Mouse (Mus musculus): Measurements from ENCODE around the gene Lag3. TPM values are rescaled to one million over a fixed set of nuclear protein-coding genes. Genes with fewer than 3 reads are reported as not detected.

Lag3 gene
- polyA plus RNA-seq (2014; fragmentation: Illumina TruSeq; extraction: RNeasy Lipid Tissue Mini Kit (QIAGEN cat#74804); ENCODE audit: insufficient read depth, low read depth, low replicate concordance) = 1.4 TPM

GRCm38 (mm10) chr6:124911533-124912218 is at the start of gene Lag3:
Gene Lag3, minus strand, starts transcription at chr6:124911705.

GRCm38 (mm10) chr6:124930754-124931524 is 19.4 kb upstream of the Lag3 start, which contains the start of gene Mlf2:
Gene Mlf2, plus strand, starts transcription at chr6:124931386.

GRCm38 (mm10) chr6:124919695-124920317 is 8.3 kb upstream of the Lag3 start, which contains the start of gene Ptms:
Gene Ptms, minus strand, starts transcription at chr6:124920103.

GRCm38 (mm10) chr6:124887986-124888385 is 23.5 kb downstream of the Lag3 start, which contains the start of gene Cd4:
Gene Cd4, minus strand, starts transcription at chr6:124888221.

GRCm38 (mm10) chr6:124863658-124864298 is 47.7 kb downstream of the Lag3 start, which contains the start of gene Gpr162:
Gene Gpr162, minus strand, starts transcription at chr6:124863983.

GRCm38 (mm10) chr6:124856916-124857839 is 54.3 kb downstream of the Lag3 start, which contains the start of gene P3h3:
Gene P3h3, minus strand, starts transcription at chr6:124857752.

Other genes with a start within 250 kb of the Lag3 start
- gene Lpcat3, start 248.7 kb downstream of the Lag3 start, polyA plus RNA-seq (2014; fragmentation: Illumina TruSeq; extraction: RNeasy Lipid Tissue Mini Kit (QIAGEN cat#74804); ENCODE audit: insufficient read depth, low read depth, low replicate concordance) = 29.1 TPM
- gene Emg1, start 199.5 kb downstream of the Lag3 start, polyA plus RNA-seq (2014; fragmentation: Illumina TruSeq; extraction: RNeasy Lipid Tissue Mini Kit (QIAGEN cat#74804); ENCODE audit: insufficient read depth, low read depth, low replicate concordance) = 102 TPM
- gene Phb2, start 199.4 kb downstream of the Lag3 start, polyA plus RNA-seq (2014; fragmentation: Illumina TruSeq; extraction: RNeasy Lipid Tissue Mini Kit (QIAGEN cat#74804); ENCODE audit: insufficient read depth, low read depth, low replicate concordance) = 92.0 TPM
- gene Ptpn6, start 173.0 kb downstream of the Lag3 start, polyA plus RNA-seq (2014; fragmentation: Illumina TruSeq; extraction: RNeasy Lipid Tissue Mini Kit (QIAGEN cat#74804); ENCODE audit: insufficient read depth, low read depth, low replicate concordance) = 42.2 TPM
- gene Grcc10, start 170.3 kb downstream of the Lag3 start, polyA plus RNA-seq (2014; fragmentation: Illumina TruSeq; extraction: RNeasy Lipid Tissue Mini Kit (QIAGEN cat#74804); ENCODE audit: insufficient read depth, low read depth, low replicate concordance) = 242 TPM
- gene Gm45234, start 155.7 kb downstream of the Lag3 start, polyA plus RNA-seq (2014; fragmentation: Illumina TruSeq; extraction: RNeasy Lipid Tissue Mini Kit (QIAGEN cat#74804); ENCODE audit: insufficient read depth, low read depth, low replicate concordance) = not detected
- 13.2 TPM for gene Atn1, start 155.2 kb downstream of the Lag3 start, polyA plus RNA-seq (2014; fragmentation: Illumina TruSeq; extraction: RNeasy Lipid Tissue Mini Kit (QIAGEN cat#74804); ENCODE audit: insufficient read depth, low read depth, low replicate concordance)
- gene Eno2, start 142.0 kb downstream of the Lag3 start, polyA plus RNA-seq (2014; fragmentation: Illumina TruSeq; extraction: RNeasy Lipid Tissue Mini Kit (QIAGEN cat#74804); ENCODE audit: insufficient read depth, low read depth, low replicate concordance) = 1.5 TPM
- gene Lrrc23, start 132.0 kb downstream of the Lag3 start, polyA plus RNA-seq (2014; fragmentation: Illumina TruSeq; extraction: RNeasy Lipid Tissue Mini Kit (QIAGEN cat#74804); ENCODE audit: insufficient read depth, low read depth, low replicate concordance) = 33.3 TPM
- 15.0 TPM for gene Spsb2, start 103.0 kb downstream of the Lag3 start, polyA plus RNA-seq (2014; fragmentation: Illumina TruSeq; extraction: RNeasy Lipid Tissue Mini Kit (QIAGEN cat#74804); ENCODE audit: insufficient read depth, low read depth, low replicate concordance)
- 125 TPM for gene Tpi1, start 97.4 kb downstream of the Lag3 start, polyA plus RNA-seq (2014; fragmentation: Illumina TruSeq; extraction: RNeasy Lipid Tissue Mini Kit (QIAGEN cat#74804); ENCODE audit: insufficient read depth, low read depth, low replicate concordance)
- gene Usp5, start 82.2 kb downstream of the Lag3 start, polyA plus RNA-seq (2014; fragmentation: Illumina TruSeq; extraction: RNeasy Lipid Tissue Mini Kit (QIAGEN cat#74804); ENCODE audit: insufficient read depth, low read depth, low replicate concordance) = 35.8 TPM
- 2.7 TPM for gene Cdca3, start 82.2 kb downstream of the Lag3 start, polyA plus RNA-seq (2014; fragmentation: Illumina TruSeq; extraction: RNeasy Lipid Tissue Mini Kit (QIAGEN cat#74804); ENCODE audit: insufficient read depth, low read depth, low replicate concordance)
- gene Gnb3, start 71.4 kb downstream of the Lag3 start, polyA plus RNA-seq (2014; fragmentation: Illumina TruSeq; extraction: RNeasy Lipid Tissue Mini Kit (QIAGEN cat#74804); ENCODE audit: insufficient read depth, low read depth, low replicate concordance) = not detected
- 16.9 TPM for gene P3h3, start 54.0 kb downstream of the Lag3 start, polyA plus RNA-seq (2014; fragmentation: Illumina TruSeq; extraction: RNeasy Lipid Tissue Mini Kit (QIAGEN cat#74804); ENCODE audit: insufficient read depth, low read depth, low replicate concordance)
- gene Gpr162, start 47.7 kb downstream of the Lag3 start, polyA plus RNA-seq (2014; fragmentation: Illumina TruSeq; extraction: RNeasy Lipid Tissue Mini Kit (QIAGEN cat#74804); ENCODE audit: insufficient read depth, low read depth, low replicate concordance) = 0.08 TPM
- 2.3 TPM for gene Cd4, start 23.5 kb downstream of the Lag3 start, polyA plus RNA-seq (2014; fragmentation: Illumina TruSeq; extraction: RNeasy Lipid Tissue Mini Kit (QIAGEN cat#74804); ENCODE audit: insufficient read depth, low read depth, low replicate concordance)
- gene Ptms, start 8.4 kb upstream of the Lag3 start, polyA plus RNA-seq (2014; fragmentation: Illumina TruSeq; extraction: RNeasy Lipid Tissue Mini Kit (QIAGEN cat#74804); ENCODE audit: insufficient read depth, low read depth, low replicate concordance) = 863 TPM
- gene Mlf2, start 19.7 kb upstream of the Lag3 start, polyA plus RNA-seq (2014; fragmentation: Illumina TruSeq; extraction: RNeasy Lipid Tissue Mini Kit (QIAGEN cat#74804); ENCODE audit: insufficient read depth, low read depth, low replicate concordance) = 166 TPM
- 66.9 TPM for gene Cops7a, start 53.8 kb upstream of the Lag3 start, polyA plus RNA-seq (2014; fragmentation: Illumina TruSeq; extraction: RNeasy Lipid Tissue Mini Kit (QIAGEN cat#74804); ENCODE audit: insufficient read depth, low read depth, low replicate concordance)
- 0.85 TPM for gene Pianp, start 85.0 kb upstream of the Lag3 start, polyA plus RNA-seq (2014; fragmentation: Illumina TruSeq; extraction: RNeasy Lipid Tissue Mini Kit (QIAGEN cat#74804); ENCODE audit: insufficient read depth, low read depth, low replicate concordance)
- 14.9 TPM for gene Zfp384, start 97.4 kb upstream of the Lag3 start, polyA plus RNA-seq (2014; fragmentation: Illumina TruSeq; extraction: RNeasy Lipid Tissue Mini Kit (QIAGEN cat#74804); ENCODE audit: insufficient read depth, low read depth, low replicate concordance)
- 48.9 TPM for gene Ing4, start 128.1 kb upstream of the Lag3 start, polyA plus RNA-seq (2014; fragmentation: Illumina TruSeq; extraction: RNeasy Lipid Tissue Mini Kit (QIAGEN cat#74804); ENCODE audit: insufficient read depth, low read depth, low replicate concordance)
- gene Acrbp, start 138.0 kb upstream of the Lag3 start, polyA plus RNA-seq (2014; fragmentation: Illumina TruSeq; extraction: RNeasy Lipid Tissue Mini Kit (QIAGEN cat#74804); ENCODE audit: insufficient read depth, low read depth, low replicate concordance) = 5.7 TPM
- 0.61 TPM for gene Lpar5, start 156.2 kb upstream of the Lag3 start, polyA plus RNA-seq (2014; fragmentation: Illumina TruSeq; extraction: RNeasy Lipid Tissue Mini Kit (QIAGEN cat#74804); ENCODE audit: insufficient read depth, low read depth, low replicate concordance)
- 28.2 TPM for gene Chd4, start 184.3 kb upstream of the Lag3 start, polyA plus RNA-seq (2014; fragmentation: Illumina TruSeq; extraction: RNeasy Lipid Tissue Mini Kit (QIAGEN cat#74804); ENCODE audit: insufficient read depth, low read depth, low replicate concordance)
- gene Nop2, start 220.2 kb upstream of the Lag3 start, polyA plus RNA-seq (2014; fragmentation: Illumina TruSeq; extraction: RNeasy Lipid Tissue Mini Kit (QIAGEN cat#74804); ENCODE audit: insufficient read depth, low read depth, low replicate concordance) = 11.0 TPM
- gene Iffo1, start 233.5 kb upstream of the Lag3 start, polyA plus RNA-seq (2014; fragmentation: Illumina TruSeq; extraction: RNeasy Lipid Tissue Mini Kit (QIAGEN cat#74804); ENCODE audit: insufficient read depth, low read depth, low replicate concordance) = 8.6 TPM